Mouse (Mus musculus) limb, embryonic 14.5 days (tissue): Measurements from ENCODE around the gene Otulin. TPM values are rescaled to one million over a fixed set of nuclear protein-coding genes. Genes with fewer than 3 reads are reported as not detected.

Experiments
- ATAC-seq: fragments of 200-750 bp; cut with Nextera tagmentation; 2 replicates; pipeline ENCODE4 v1.8.0; 2017; ENCODE audit warnings: low read depth, moderate number of reproducible peaks, moderate TSS enrichment; ENCODE audit not compliant: low FRiP score
- DNase-seq: peaks from one replicate; pipeline ENCODE4 v3.0.0-alpha.2; 2015; ENCODE audit warnings: low spot score
- H3K27ac ChIP-seq: fragments of 300-500 bp; sonication (generic); replicated peaks from 2 replicates; pipeline ENCODE4 v1.5.1; 2014; ENCODE audit warnings: low read depth, mild to moderate bottlenecking, low read length, moderate library complexity, mixed read lengths
- H3K27me3 ChIP-seq: fragments of 300-500 bp; sonication (generic); 2 replicates; pipeline ENCODE4 v1.6.1; 2014; ENCODE audit warnings: low read length, mixed read lengths; ENCODE audit not compliant: control insufficient read depth, insufficient read depth
- H3K36me3 ChIP-seq: fragments of 300-500 bp; sonication (generic); 2 replicates; pipeline ENCODE4 v1.6.1; 2014; ENCODE audit warnings: mild to moderate bottlenecking, low read length, moderate library complexity, mixed read lengths; ENCODE audit not compliant: control insufficient read depth, insufficient read depth
- H3K4me1 ChIP-seq: fragments of 300-500 bp; sonication (generic); 2 replicates; pipeline ENCODE4 v1.6.1; 2014; ENCODE audit warnings: antibody characterized with exemption, low read length, mixed read lengths; ENCODE audit not compliant: control insufficient read depth, insufficient read depth
- H3K4me2 ChIP-seq: fragments of 300-500 bp; sonication (generic); replicated peaks from 2 replicates; pipeline ENCODE4 v1.6.1; 2014; ENCODE audit warnings: low read depth, mild to moderate bottlenecking, low read length, moderate library complexity; ENCODE audit not compliant: severe bottlenecking
- H3K4me3 ChIP-seq: fragments of 300-500 bp; sonication (generic); replicated peaks from 2 replicates; pipeline ENCODE4 v1.5.1; 2014; ENCODE audit warnings: low read length
- H3K9ac ChIP-seq: fragments of 300-500 bp; sonication (generic); 2 replicates; pipeline ENCODE4 v1.6.1; 2014; ENCODE audit warnings: mild to moderate bottlenecking, low read depth, low read length, moderate library complexity; ENCODE audit not compliant: severe bottlenecking
- H3K9me3 ChIP-seq: fragments of 300-500 bp; sonication (generic); 2 replicates; pipeline ENCODE4 v1.6.1; 2016; ENCODE audit warnings: low read length; ENCODE audit not compliant: control insufficient read depth
- POLR2A ChIP-seq: fragments of 200-500 bp; IDR thresholded peaks from 2 replicates; pipeline ENCODE4 v1.8.0; 2012; ENCODE audit warnings: inconsistent platforms, mild to moderate bottlenecking, moderate library complexity, borderline replicate concordance; ENCODE audit not compliant: insufficient read depth, insufficient read length; ENCODE audit errors: extremely low read depth
- WGBS: fragments of 180-500 bp; shearing (Covaris S2); extraction: QIAGEN DNeasy Blood & Tissue Kit; methylation state at CpG from one replicate; pipeline ENCODE4 v1.1.7; 2014; 5-methylcytosine and 5-hydroxymethylcytosine counted together
- polyA plus RNA-seq, 2 experiments: library from polyadenylated mRNA; depleted of rRNA in 1 of 2; stranded (reverse) in 1 of 2; unstranded in 1 of 2; fragments of >200 nt; fragmentation: Nextera tagmentation in 1 of 2; extraction: Ambion mirVana in 1 of 2; gene quantifications; 2 replicates each; pipeline versions ENCODE4 v1.2.1 to v1.2.3; 2012 to 2014

The Otulin gene
- polyA plus RNA-seq, 2 experiments, result 25.7 to 43.0 TPM

DNA sequence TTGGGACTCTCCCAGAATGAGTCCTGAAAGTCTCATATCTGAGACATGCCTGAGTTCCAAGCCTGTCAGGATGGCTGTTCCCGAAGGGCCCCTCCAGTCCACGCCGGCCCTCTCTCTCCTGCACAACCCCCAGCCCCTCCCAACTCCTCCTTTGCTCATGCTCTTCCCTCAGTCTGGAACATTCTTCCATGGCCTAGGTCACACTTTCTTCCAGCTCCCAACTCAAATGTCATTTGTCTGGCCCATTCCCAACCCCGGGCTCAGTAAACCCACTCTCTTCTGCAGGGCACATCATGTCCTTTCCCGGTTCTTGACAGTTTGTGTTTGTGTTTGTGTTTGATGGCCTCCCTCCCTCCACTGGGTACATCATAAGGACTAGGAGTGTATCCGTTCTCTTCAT, 43.5 kb upstream of the Otulin start:
- Histone ChIP-seq H3K9me3 (no peaks in the 10 kb centered on the region), H3K4me2 (no peak overlapping the region), H3K27me3 (no peaks in the 10 kb centered on the region), H3K9ac (no peak overlapping the region), H3K4me1 (no peaks in the 10 kb centered on the region), H3K4me3 (no peak overlapping the region), H3K36me3 (no peaks in the 10 kb centered on the region), H3K27ac (no peak overlapping the region)
- WGBS, result 83% methylated on average over 6 of the region's 6 CpGs
- ATAC-seq (no peak), DNase-seq (no peak)
- TF ChIP-seq POLR2A, result no peak

GRCm38 (mm10) chr15:27673151-27673550, 42.7 kb upstream of the Otulin start:
- 96% methylated on average over 6 of the region's 6 CpGs for WGBS
- no peaks in the 10 kb centered on the region for H3K9me3 ChIP-seq

DNA sequence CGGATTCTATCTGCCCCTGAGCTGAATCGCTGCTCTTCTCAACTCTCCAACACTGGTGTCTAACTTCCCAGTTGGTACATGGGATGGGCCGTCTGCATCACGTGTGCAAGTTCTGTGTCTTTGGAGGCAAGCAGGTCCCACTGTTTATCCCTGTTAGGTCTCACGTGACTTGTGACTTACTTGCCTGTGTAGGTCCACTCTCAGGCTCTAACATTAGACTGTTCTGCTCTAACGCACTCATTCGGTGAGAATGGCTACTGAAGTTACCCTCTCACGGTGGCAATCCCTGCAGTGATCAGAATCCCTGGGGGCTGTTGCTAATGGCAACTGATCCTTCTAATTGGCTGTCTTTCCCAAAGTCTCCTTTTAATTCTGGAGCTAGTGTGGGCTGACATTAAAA, 41.8 kb upstream of the Otulin start:
- no peaks in the 10 kb centered on the region for H3K36me3 ChIP-seq
- no peaks in the 10 kb centered on the region for H3K27me3 ChIP-seq
- H3K9ac ChIP-seq, result no peak overlapping the region
- no peaks in the 10 kb centered on the region for H3K4me1 ChIP-seq
- no peaks in the 10 kb centered on the region for H3K9me3 ChIP-seq
- no peak overlapping the region for H3K4me3 ChIP-seq
- DNase-seq, result no peak
- no peak for ATAC-seq
- no peak overlapping the region for H3K4me2 ChIP-seq
- no peak overlapping the region for H3K27ac ChIP-seq
- WGBS, result 63% methylated on average over 8 of the region's 8 CpGs
- TF ChIP-seq POLR2A, result no peak

More at GRCm38 (mm10) chr15:27673151-27673550, 42.7 kb upstream of the Otulin start:
- Histone ChIP-seq H3K27me3 (no peaks in the 10 kb centered on the region), H3K4me1 (no peaks in the 10 kb centered on the region), H3K4me3 (no peak overlapping the region), H3K27ac (no peak overlapping the region), H3K36me3 (no peaks in the 10 kb centered on the region), H3K4me2 (no peak overlapping the region), H3K9ac (no peak overlapping the region)
- no peak for TF ChIP-seq POLR2A
- no peak for DNase-seq
- ATAC-seq, result no peak

- H3K9ac ChIP-seq, result no peak overlapping the region
- H3K4me2 ChIP-seq, result no peak overlapping the region
- H3K4me1 ChIP-seq, result no peaks in the 10 kb centered on the region
- no peak for DNase-seq
- TF ChIP-seq POLR2A, result no peak
- H3K27ac ChIP-seq, result no peak overlapping the region
- H3K4me3 ChIP-seq, result no peak overlapping the region
- ATAC-seq, result no peak
- WGBS, result 88% methylated on average over 10 of the region's 10 CpGs
- no peaks in the 10 kb centered on the region for H3K36me3 ChIP-seq
- no peaks in the 10 kb centered on the region for H3K27me3 ChIP-seq
- H3K9me3 ChIP-seq, result no peaks in the 10 kb centered on the region
Measured at GRCm38 (mm10) chr15:27671612-27672245, 41.2 kb upstream of the Otulin start.

- WGBS, result 59% methylated on average over 8 of the region's 8 CpGs
- DNase-seq (no peak), ATAC-seq (no peak)
- Histone ChIP-seq H3K4me2 (no peak overlapping the region), H3K27me3 (no peaks in the 10 kb centered on the region), H3K9ac (no peak overlapping the region), H3K4me1 (0 out of 2 replicates have a peak, but pooled peaks cover under 1% of the 10 kb centered on the region), H3K9me3 (no peaks in the 10 kb centered on the region), H3K27ac (no peak overlapping the region), H3K36me3 (no peaks in the 10 kb centered on the region), H3K4me3 (no peak overlapping the region)
- no peak for TF ChIP-seq POLR2A
Measured at GRCm38 (mm10) chr15:27670708-27671107, 40.2 kb upstream of the Otulin start.
